Mouse (Mus musculus) lung, postnatal 0 days (tissue): Measurements from ENCODE around the gene Gbf1.

ENCODE experiments used
- CTCF ChIP-seq: IDR thresholded peaks from 2 replicates; pipeline ENCODE4 v1.5.1; 2016; ENCODE audit warnings: antibody characterized with exemption, mild to moderate bottlenecking
- EP300 ChIP-seq: IDR thresholded peaks from 2 replicates; pipeline ENCODE4 v1.6.1; 2016; ENCODE audit warnings: antibody characterized with exemption, mild to moderate bottlenecking, control low read depth

DNA sequence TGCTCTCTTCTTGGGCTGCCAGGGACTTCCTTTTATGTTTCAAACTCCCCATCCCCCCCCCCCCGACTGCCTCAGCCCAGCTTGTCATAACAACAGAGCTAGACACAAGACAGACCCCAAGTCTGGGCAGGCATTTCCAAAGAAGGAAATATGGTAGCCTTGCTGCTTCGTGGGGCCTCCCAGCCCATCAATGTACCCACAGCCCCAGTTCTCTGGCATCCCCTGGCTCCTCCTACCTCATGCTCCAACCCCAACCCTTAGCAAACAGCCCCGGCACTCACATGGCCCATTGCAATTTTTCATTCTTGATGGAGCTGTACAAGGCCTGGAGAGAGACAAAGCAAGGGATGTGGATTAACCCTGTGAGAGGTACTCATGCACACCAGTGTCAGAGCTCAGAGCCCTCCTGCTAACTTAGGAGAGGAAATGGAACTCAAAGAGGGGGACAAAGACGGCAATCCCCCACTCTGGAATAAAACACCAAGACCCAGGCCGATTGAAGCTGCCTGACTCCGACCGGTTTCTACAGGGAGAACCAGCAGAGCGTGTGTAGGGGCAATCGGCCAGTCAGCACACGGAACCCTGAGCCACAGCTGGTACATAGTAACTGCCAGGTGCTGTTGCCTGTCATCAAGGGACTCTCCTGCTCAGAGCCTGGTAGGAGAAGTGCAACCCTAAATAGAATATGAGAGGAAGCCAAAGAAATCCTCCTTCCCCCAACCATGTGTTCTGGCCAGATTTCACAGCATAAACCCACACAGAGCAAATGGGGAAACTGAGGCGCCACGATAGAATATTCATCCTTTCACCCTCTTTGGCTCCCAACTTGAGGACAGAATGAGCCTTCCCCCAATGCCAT, 163.7 kb downstream of the Gbf1 start:
- no peak for TF ChIP-seq CTCF
- TF ChIP-seq EP300: no peak
